Mouse (Mus musculus) intestine, postnatal 0 days (tissue): ENCODE measurements around the gene Rab11fip3. TPM values are rescaled to one million over a fixed set of nuclear protein-coding genes. Genes with fewer than 3 reads are reported as not detected.

Source experiments
- ATAC-seq: fragments of 200-750 bp; cut with Nextera tagmentation; 2 replicates; pipeline ENCODE4 v1.8.0; 2017; ENCODE audit warnings: mild to moderate bottlenecking, moderate TSS enrichment, moderate library complexity
- H3K27ac ChIP-seq: fragments of 300-500 bp; sonication (generic); 2 replicates; pipeline ENCODE4 v1.5.1; 2014; ENCODE audit warnings: mild to moderate bottlenecking, low read depth, low read length, moderate library complexity
- H3K27me3 ChIP-seq: fragments of 300-500 bp; sonication (generic); replicated peaks from 2 replicates; pipeline ENCODE4 v1.6.1; 2014; ENCODE audit warnings: low read length, mixed read lengths; ENCODE audit not compliant: control insufficient read depth, insufficient read depth
- H3K36me3 ChIP-seq: fragments of 300-500 bp; sonication (generic); 2 replicates; pipeline ENCODE4 v1.6.1; 2014; ENCODE audit warnings: mild to moderate bottlenecking, moderate library complexity; ENCODE audit not compliant: control insufficient read depth, insufficient read depth
- H3K4me1 ChIP-seq: fragments of 300-500 bp; sonication (generic); replicated peaks from 2 replicates; pipeline ENCODE4 v1.6.1; 2014; ENCODE audit warnings: antibody characterized with exemption, low read length, mixed read lengths; ENCODE audit not compliant: control insufficient read depth, insufficient read depth
- H3K4me2 ChIP-seq: fragments of 300-500 bp; sonication (generic); replicated peaks from 2 replicates; pipeline ENCODE4 v1.6.1; 2014; ENCODE audit warnings: low read depth, mild to moderate bottlenecking, moderate library complexity
- H3K4me3 ChIP-seq: fragments of 300-500 bp; sonication (generic); 2 replicates; pipeline ENCODE4 v1.5.1; 2014; ENCODE audit warnings: low read depth, low read length
- H3K9ac ChIP-seq: fragments of 300-500 bp; sonication (generic); 2 replicates; pipeline ENCODE4 v1.6.1; 2014; ENCODE audit warnings: mild to moderate bottlenecking, low read depth, low read length
- H3K9me3 ChIP-seq: fragments of 300-500 bp; sonication (generic); 2 replicates; pipeline ENCODE4 v1.6.1; 2016; ENCODE audit warnings: mixed run types; ENCODE audit not compliant: control insufficient read depth
- CTCF ChIP-seq: sonication (generic); IDR thresholded peaks from 2 replicates; pipeline ENCODE4 v1.5.1; 2016; ENCODE audit warnings: low read depth, mild to moderate bottlenecking, control low read depth, antibody characterized with exemption, moderate library complexity
- WGBS: fragments of 180-500 bp; shearing (Covaris S2); extraction: QIAGEN DNeasy Blood & Tissue Kit; methylation state at CpG from one replicate; pipeline ENCODE4 v1.1.7; 2014; 5-methylcytosine and 5-hydroxymethylcytosine counted together
- polyA plus RNA-seq: library from polyadenylated mRNA; unstranded; fragments of >200 nt; fragmentation: Nextera tagmentation; extraction: Ambion mirVana; gene quantifications from 2 replicates; pipeline ENCODE4 v1.2.1, GENCODE M21; 2015

The Rab11fip3 gene
- polyA plus RNA-seq, 1 experiment from 2014 or later, result 32.3 TPM

- WGBS, result 55% methylated on average over 2 of the region's 2 CpGs
Observed at GRCm38 (mm10) chr17:26003864-26004263, 65.5 kb downstream of the Rab11fip3 start.

GRCm38 (mm10) chr17:25998425-25998824, 70.9 kb downstream of the Rab11fip3 start:
- Histone ChIP-seq H3K27ac (no peak overlapping the region), H3K9me3 (no peaks in the 10 kb centered on the region), H3K36me3 (peaks cover 22% of the 10 kb centered on the region), H3K27me3 (no peaks in the 10 kb centered on the region), H3K4me3 (no peak overlapping the region), H3K4me1 (no peaks in the 10 kb centered on the region), H3K9ac (no peak overlapping the region), H3K4me2 (no peak overlapping the region)
- WGBS, result 79% methylated on average over 11 of the region's 11 CpGs
- ATAC-seq, result no peak
- no peak for TF ChIP-seq CTCF

More at GRCm38 (mm10) chr17:26003864-26004263, 65.5 kb downstream of the Rab11fip3 start:
- Histone ChIP-seq H3K4me1 (peaks cover 8% of the 10 kb centered on the region; the same call in 1 of the 2 replicates), H3K9me3 (no peaks in the 10 kb centered on the region), H3K27me3 (no peaks in the 10 kb centered on the region), H3K4me2 (peak overlapping the region; percentile 60), H3K4me3 (no peak overlapping the region), H3K36me3 (peaks cover 16% of the 10 kb centered on the region; the same call in 1 of the 2 replicates), H3K9ac (peak overlapping the region; percentile 42; the same call in 1 of the 2 replicates), H3K27ac (peak overlapping the region; percentile 93)
- TF ChIP-seq CTCF, result no peak
- peak; percentile 52 for ATAC-seq

- Histone ChIP-seq H3K9ac (no peak overlapping the region), H3K27ac (no peak overlapping the region), H3K4me2 (no peak overlapping the region), H3K4me3 (no peak overlapping the region), H3K9me3 (no peaks in the 10 kb centered on the region), H3K27me3 (no peaks in the 10 kb centered on the region), H3K4me1 (no peaks in the 10 kb centered on the region), H3K36me3 (peaks cover 61% of the 10 kb centered on the region)
- 86% methylated on average over 3 of the region's 3 CpGs for WGBS
- ATAC-seq, result no peak
- no peak for TF ChIP-seq CTCF
Observed at GRCm38 (mm10) chr17:25993489-25993888, 75.9 kb downstream of the Rab11fip3 start.

- no peak for TF ChIP-seq CTCF
- H3K9ac ChIP-seq, result no peak overlapping the region
- H3K4me3 ChIP-seq, result no peak overlapping the region
- no peak for ATAC-seq
- H3K36me3 ChIP-seq, result peaks cover 58% of the 10 kb centered on the region
- H3K9me3 ChIP-seq, result no peaks in the 10 kb centered on the region
- WGBS, result 87% methylated on average over 4 of the region's 4 CpGs
- no peak overlapping the region for H3K27ac ChIP-seq
- H3K4me2 ChIP-seq, result no peak overlapping the region
- H3K4me1 ChIP-seq, result no peaks in the 10 kb centered on the region
- H3K27me3 ChIP-seq, result no peaks in the 10 kb centered on the region
Observed at GRCm38 (mm10) chr17:25992274-25992673, 77.1 kb downstream of the Rab11fip3 start.

GRCm38 (mm10) chr17:25990331-25990730, 79.0 kb downstream of the Rab11fip3 start:
- H3K27ac ChIP-seq, result no peak overlapping the region

GRCm38 (mm10) chr17:25985306-25986294, 83.8 kb downstream of the Rab11fip3 start, which contains the start of gene Capn15:
Gene Capn15, minus strand, starts transcription at chr17:25985796.
- Histone ChIP-seq H3K36me3 (peaks cover 19% of the 10 kb centered on the region; the same call in 1 of the 2 replicates), H3K27me3 (no peaks in the 10 kb centered on the region), H3K4me1 (peaks cover 9% of the 10 kb centered on the region; the same call in 1 of the 2 replicates), H3K4me3 (peak within 1 kb of the TSS; percentile 87), H3K9ac (peak within 1 kb of the TSS; percentile 90), H3K9me3 (no peaks in the 10 kb centered on the region), H3K4me2 (peak within 1 kb of the TSS; percentile 90), H3K27ac (peak within 1 kb of the TSS; percentile 91)
- peak; percentile 17; the same call in 1 of the 2 replicates for TF ChIP-seq CTCF
- under 1% methylated on average over 88 of the region's 91 CpGs for WGBS
- ATAC-seq, result peak; percentile 94

More at GRCm38 (mm10) chr17:25990331-25990730, 79.0 kb downstream of the Rab11fip3 start:
- Histone ChIP-seq H3K4me1 (no peaks in the 10 kb centered on the region), H3K9me3 (no peaks in the 10 kb centered on the region), H3K4me3 (no peak overlapping the region), H3K4me2 (no peak overlapping the region), H3K9ac (no peak overlapping the region), H3K27me3 (no peaks in the 10 kb centered on the region), H3K36me3 (peaks cover 50% of the 10 kb centered on the region)
- no peak for ATAC-seq
- WGBS, result 51% methylated on average over 5 of the region's 5 CpGs
- no peak for TF ChIP-seq CTCF
